ENCODE assay signal across 8 mouse cellular contexts in the genomic region with DNA sequence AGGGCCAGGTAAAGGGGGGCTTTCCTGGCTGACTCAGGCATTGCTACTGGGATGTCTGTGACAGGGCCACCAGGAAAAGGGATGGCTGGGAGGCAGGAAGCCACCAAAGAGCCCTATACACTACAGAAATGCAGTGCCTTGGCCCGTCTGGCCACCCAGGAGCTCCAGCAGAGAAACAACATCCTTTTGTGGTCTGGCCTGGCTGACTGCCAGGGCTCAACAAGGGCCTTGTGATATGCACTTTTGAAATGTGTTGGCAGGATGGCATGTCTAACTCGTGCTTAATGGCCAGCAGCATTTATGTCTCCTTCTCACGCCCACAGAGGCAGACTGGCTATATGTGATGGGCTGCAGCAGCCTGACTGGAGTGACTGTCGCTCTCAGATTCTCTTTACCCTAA.
DNase-seq lines count a peak whose midpoint lies in the region; ATAC-seq lines count a peak whose summit lies in the region.

No protein-coding gene starts in this region.

- DNase-seq in left cerebral cortex, postnatal 14 days (ENCODE audit: low spot score in 2 of 2): peak; percentile 41 to 47
- DNase-seq in left cerebral cortex, adult 18-20 months (ENCODE audit: low spot score in 2 of 2): no peak
- peak; percentile 94 for DNase-seq in NIH3T3 (ENCODE audit: low read depth)
- peak; percentile 93 for DNase-seq in embryonic facial prominence, embryonic 14.5 days (ENCODE audit: low spot score)
- peak; percentile 56 for DNase-seq in hindbrain, embryonic 11.5 days (ENCODE audit: low spot score)
- peak; percentile 79 for DNase-seq in lung, postnatal 10 days
- peak; percentile 12 for DNase-seq in spleen, adult 12 weeks (ENCODE audit: low spot score)
- DNase-seq in testis, postnatal 10 days (ENCODE audit: low spot score): no peak

- peaks cover 55% of the 10 kb centered on the region for H3K4me1 ChIP-seq in embryonic facial prominence, embryonic 14.5 days (ENCODE audit: control insufficient read depth, insufficient read depth, low read length)
- H3K4me1 ChIP-seq in hindbrain, embryonic 11.5 days (replicated peaks; ENCODE audit: control insufficient read depth, insufficient read depth, low read length): 0 out of 2 replicates have a peak, but pooled peaks cover 3% of the 10 kb centered on the region

- H3K9me3 ChIP-seq in embryonic facial prominence, embryonic 14.5 days (ENCODE audit: control insufficient read depth, low read length): no peaks in the 10 kb centered on the region
- H3K9me3 ChIP-seq in hindbrain, embryonic 11.5 days (ENCODE audit: control insufficient read depth, low read length): no peaks in the 10 kb centered on the region

- H3K9ac ChIP-seq in embryonic facial prominence, embryonic 14.5 days (ENCODE audit: low read depth, low read length): no peak overlapping the region
- H3K9ac ChIP-seq in hindbrain, embryonic 11.5 days (ENCODE audit: low read depth, low read length): no peak overlapping the region

- no peaks in the 10 kb centered on the region for H3K36me3 ChIP-seq in embryonic facial prominence, embryonic 14.5 days (ENCODE audit: control insufficient read depth, insufficient read depth, low read length)
- no peaks in the 10 kb centered on the region for H3K36me3 ChIP-seq in hindbrain, embryonic 11.5 days (ENCODE audit: control insufficient read depth, insufficient read depth, low read length)

- intact Hi-C loops in left cerebral cortex, postnatal 14 days (cut with DNase I): no loop called here

- no peak overlapping the region for H3K4me3 ChIP-seq in embryonic facial prominence, embryonic 14.5 days (ENCODE audit: low read depth, low read length)
- no peak overlapping the region for H3K4me3 ChIP-seq in hindbrain, embryonic 11.5 days (ENCODE audit: low read depth, low read length)

- no peaks in the 10 kb centered on the region for H3K27me3 ChIP-seq in embryonic facial prominence, embryonic 14.5 days (replicated peaks; ENCODE audit: control insufficient read depth, insufficient read depth, low read length)
- H3K27me3 ChIP-seq in hindbrain, embryonic 11.5 days (ENCODE audit: control insufficient read depth, insufficient read depth, low read length): no peaks in the 10 kb centered on the region

- H3K27ac ChIP-seq in embryonic facial prominence, embryonic 14.5 days (replicated peaks; ENCODE audit: low read depth, low read length): peak overlapping the region; percentile 76
- H3K27ac ChIP-seq in hindbrain, embryonic 11.5 days (ENCODE audit: low read depth, low read length): peak overlapping the region; percentile 67

- 22% methylated on average over 4 of the region's 4 CpGs for WGBS in embryonic facial prominence, embryonic 14.5 days
- 43% methylated on average over 4 of the region's 4 CpGs for WGBS in hindbrain, embryonic 11.5 days

- peak; percentile 35; the same call in 1 of the 2 replicates for ATAC-seq in embryonic facial prominence, embryonic 14.5 days (ENCODE audit: low read depth)
- peak; percentile 45 for ATAC-seq in hindbrain, embryonic 11.5 days (ENCODE audit: low FRiP score)

- H3K4me2 ChIP-seq in embryonic facial prominence, embryonic 14.5 days (ENCODE audit: low read depth, low read length): no peak overlapping the region
- H3K4me2 ChIP-seq in hindbrain, embryonic 11.5 days (replicated peaks; ENCODE audit: low read depth, low read length): no peak overlapping the region

Comparison
In these comparisons a context has a peak if more than half of its experiments do, and no peak if none do; other contexts are left out.
1. DNase-seq: peak in left cerebral cortex, postnatal 14 days (2 of 2), NIH3T3 (single experiment), embryonic facial prominence, embryonic 14.5 days (single experiment), hindbrain, embryonic 11.5 days (single experiment), lung, postnatal 10 days (single experiment) and spleen, adult 12 weeks (single experiment); none in left cerebral cortex, adult 18-20 months (0 of 2) and testis, postnatal 10 days (single experiment).